Mouse (Mus musculus) ES-Bruce4 (cell line): ENCODE results near the gene Syt17. TPM values are rescaled to one million over a fixed set of nuclear protein-coding genes. Genes with fewer than 3 reads are reported as not detected.
"Not testable (repeated sequence)": the region's sequence is repeated elsewhere in the genome, so short reads cannot be mapped to it uniquely, and the experiment has no call there.

Experiments used
- H3K27ac ChIP-seq: 2 replicates; pipeline ENCODE4 v1.5.1; 2012; ENCODE audit warnings: low read length, inconsistent platforms; ENCODE audit not compliant: insufficient read depth
- H3K27me3 ChIP-seq: 2 replicates; pipeline ENCODE4 v1.6.1; 2012; ENCODE audit warnings: mild to moderate bottlenecking, low read length, inconsistent platforms; ENCODE audit not compliant: control insufficient read depth, poor library complexity, insufficient read depth, severe bottlenecking
- H3K36me3 ChIP-seq: 2 replicates; pipeline ENCODE4 v1.6.1; 2012; ENCODE audit warnings: inconsistent platforms, mild to moderate bottlenecking, low read length, moderate library complexity; ENCODE audit not compliant: control insufficient read depth, poor library complexity, insufficient read depth, severe bottlenecking
- H3K4me1 ChIP-seq: one replicate; pipeline ENCODE4 v1.8.1; 2011; ENCODE audit warnings: low read length; ENCODE audit not compliant: control insufficient read depth, insufficient read depth
- H3K4me3 ChIP-seq: 2 replicates; pipeline ENCODE4 v1.5.1; 2011; ENCODE audit warnings: low read depth, mild to moderate bottlenecking, low read length
- H3K9ac ChIP-seq: 2 replicates; pipeline ENCODE4 v1.6.1; 2012; ENCODE audit warnings: low read depth, mild to moderate bottlenecking, inconsistent platforms; ENCODE audit not compliant: poor library complexity, severe bottlenecking
- H3K9me3 ChIP-seq: replicated peaks from 2 replicates; pipeline ENCODE4 v1.6.1; 2012; ENCODE audit warnings: mild to moderate bottlenecking, low read length, inconsistent platforms; ENCODE audit not compliant: control insufficient read depth, poor library complexity, insufficient read depth, severe bottlenecking
- CTCF ChIP-seq: IDR thresholded peaks from one replicate; pipeline ENCODE4 v1.8.1; 2011; ENCODE audit warnings: low read depth, low read length
- EP300 ChIP-seq: IDR thresholded peaks from 2 replicates; pipeline ENCODE4 v1.6.1; 2011; ENCODE audit warnings: low read depth, low read length; ENCODE audit not compliant: insufficient read depth
- POLR2A ChIP-seq: IDR thresholded peaks from one replicate; pipeline ENCODE4 v1.8.1; 2011; ENCODE audit warnings: low read length; ENCODE audit not compliant: insufficient read depth
- polyA plus RNA-seq: library from polyadenylated mRNA; stranded (reverse); fragments of >200 nt; gene quantifications from 2 replicates; pipeline ENCODE4 v1.2.4, GENCODE M21; 2011; ENCODE audit warnings: low read depth; ENCODE audit not compliant: missing spikeins, insufficient read depth, insufficient read length

The Syt17 gene
- polyA plus RNA-seq, 1 experiment: 4.0 TPM

DNA sequence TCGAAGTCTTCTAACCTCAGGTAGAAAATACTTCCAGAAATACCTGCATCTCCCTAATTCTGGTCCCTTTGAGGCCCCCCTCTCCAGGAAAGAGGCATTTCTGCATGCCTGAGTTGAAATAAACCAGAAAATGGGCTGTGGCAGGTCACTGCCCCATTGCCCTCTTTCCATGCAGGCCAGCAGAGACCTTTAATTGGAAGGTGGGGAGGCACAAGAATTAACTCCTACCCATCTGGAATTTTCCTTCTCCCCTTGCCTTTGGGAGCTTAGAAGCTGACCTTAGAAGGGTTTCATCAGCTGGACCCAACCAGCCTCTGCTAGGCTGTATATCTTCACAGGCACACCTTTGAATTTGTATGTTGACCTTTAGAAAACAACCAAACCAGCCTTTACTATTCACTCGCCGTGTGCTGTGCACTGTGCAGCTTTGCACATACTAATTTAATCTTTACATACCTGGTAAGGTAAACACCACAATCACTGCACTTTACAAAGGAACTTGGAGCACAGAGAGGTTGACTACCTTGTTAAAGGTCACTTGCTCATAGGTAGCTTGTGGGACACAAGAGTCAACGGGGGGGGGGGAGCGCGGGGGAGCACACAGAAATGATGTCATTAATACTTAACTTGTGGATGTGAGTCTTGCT is 84.3 kb downstream of the Syt17 start:
- H3K27ac ChIP-seq: no peak overlapping the region
- H3K9me3 ChIP-seq: no peaks in the 10 kb centered on the region
- TF ChIP-seq EP300 (no peak), POLR2A (no peak), CTCF (no peak)

GRCm38 (mm10) chr7:118362931-118363330 is 85.1 kb downstream of the Syt17 start:
- no peaks in the 10 kb centered on the region for H3K27me3 ChIP-seq
- H3K4me1 ChIP-seq: no peaks in the 10 kb centered on the region
- TF ChIP-seq EP300 (no peak), CTCF (no peak), POLR2A (no peak)
- H3K27ac ChIP-seq: no peak overlapping the region
- no peak overlapping the region for H3K9ac ChIP-seq
- no peaks in the 10 kb centered on the region for H3K9me3 ChIP-seq
- no peak overlapping the region for H3K4me3 ChIP-seq
- no peaks in the 10 kb centered on the region for H3K36me3 ChIP-seq

More for the DNA sequence above, 84.3 kb downstream of the Syt17 start:
- Histone ChIP-seq H3K4me1 (no peaks in the 10 kb centered on the region), H3K4me3 (no peak overlapping the region), H3K9ac (no peak overlapping the region), H3K27me3 (no peaks in the 10 kb centered on the region), H3K36me3 (no peaks in the 10 kb centered on the region)

DNA sequence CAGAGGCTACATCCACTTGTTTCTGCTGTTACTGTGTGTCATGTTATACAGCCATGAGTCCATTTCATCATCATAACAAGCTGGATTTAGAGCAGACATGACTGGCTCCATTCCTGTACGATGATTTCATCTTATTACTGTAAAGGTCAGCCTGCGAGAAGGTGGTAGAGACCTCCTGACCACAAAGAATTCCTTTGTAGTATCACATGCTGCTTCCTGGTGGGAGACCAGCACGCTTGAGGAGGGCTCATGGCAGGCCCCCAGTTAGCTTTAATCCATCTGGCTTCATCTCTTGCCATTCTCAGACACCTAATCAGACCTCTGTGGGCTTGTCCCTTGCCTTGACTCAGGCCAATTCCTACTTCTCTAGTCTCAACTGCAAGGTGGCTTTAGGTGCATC is 85.8 kb downstream of the Syt17 start:
- Histone ChIP-seq H3K9ac (no peak overlapping the region), H3K36me3 (no peaks in the 10 kb centered on the region), H3K4me1 (no peaks in the 10 kb centered on the region), H3K27ac (no peak overlapping the region), H3K27me3 (no peaks in the 10 kb centered on the region), H3K4me3 (no peak overlapping the region), H3K9me3 (no peaks in the 10 kb centered on the region)
- TF ChIP-seq EP300 (no peak), CTCF (no peak), POLR2A (no peak)

- Histone ChIP-seq H3K27ac (no peak overlapping the region), H3K36me3 (no peaks in the 10 kb centered on the region), H3K4me3 (no peak overlapping the region), H3K9ac (no peak overlapping the region), H3K9me3 (no peaks in the 10 kb centered on the region), H3K27me3 (no peaks in the 10 kb centered on the region), H3K4me1 (no peaks in the 10 kb centered on the region)
- TF ChIP-seq CTCF (no peak), EP300 (no peak), POLR2A (no peak)
Observed at GRCm38 (mm10) chr7:118358977-118359376, 89.0 kb downstream of the Syt17 start.

- H3K9ac ChIP-seq, H3K4me3 ChIP-seq, H3K9me3 ChIP-seq, H3K4me1 ChIP-seq, H3K36me3 ChIP-seq, H3K27me3 ChIP-seq, H3K27ac ChIP-seq: not testable (repeated sequence)
Observed at GRCm38 (mm10) chr7:118356410-118357005, 91.5 kb downstream of the Syt17 start.

DNA sequence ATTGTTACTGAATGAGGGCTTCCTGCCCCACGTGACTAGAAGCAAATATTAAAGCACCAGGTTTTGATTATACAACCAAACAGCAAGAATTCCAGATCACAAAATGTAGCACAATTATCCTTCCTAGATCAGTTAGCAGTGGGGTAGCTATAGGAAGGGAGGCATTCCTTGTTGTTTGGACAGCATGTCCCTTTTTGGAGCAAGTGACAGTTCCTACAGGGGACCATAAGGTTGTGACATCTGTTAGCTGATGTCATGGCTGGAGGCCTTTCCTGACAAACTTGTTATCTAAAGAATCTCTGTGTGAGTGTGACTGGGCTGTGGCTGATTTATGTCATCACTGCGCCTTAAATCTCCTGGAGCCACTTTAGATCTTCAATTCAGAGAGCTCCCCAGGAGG is 97.2 kb downstream of the Syt17 start:
- Histone ChIP-seq H3K27ac (no peak overlapping the region), H3K9me3 (no peaks in the 10 kb centered on the region), H3K4me1 (no peaks in the 10 kb centered on the region), H3K4me3 (no peak overlapping the region), H3K27me3 (no peaks in the 10 kb centered on the region), H3K36me3 (no peaks in the 10 kb centered on the region), H3K9ac (no peak overlapping the region)
- TF ChIP-seq CTCF (no peak), POLR2A (no peak), EP300 (no peak)
